Mouse (Mus musculus) liver, adult 2 months (tissue): Measurements from ENCODE around the gene Hspb8.

ENCODE experiments used
- CTCF ChIP-seq: fragments of 200-500 bp; IDR thresholded peaks from 2 replicates; pipeline ENCODE4 v1.5.1; 2011; ENCODE audit warnings: low read depth, low read length, control low read depth
- POLR2A ChIP-seq: fragments of 200-500 bp; IDR thresholded peaks from 2 replicates; pipeline ENCODE4 v1.6.1; 2011; ENCODE audit warnings: low read length, control low read depth; ENCODE audit not compliant: insufficient read depth; ENCODE audit errors: extremely low read depth

DNA sequence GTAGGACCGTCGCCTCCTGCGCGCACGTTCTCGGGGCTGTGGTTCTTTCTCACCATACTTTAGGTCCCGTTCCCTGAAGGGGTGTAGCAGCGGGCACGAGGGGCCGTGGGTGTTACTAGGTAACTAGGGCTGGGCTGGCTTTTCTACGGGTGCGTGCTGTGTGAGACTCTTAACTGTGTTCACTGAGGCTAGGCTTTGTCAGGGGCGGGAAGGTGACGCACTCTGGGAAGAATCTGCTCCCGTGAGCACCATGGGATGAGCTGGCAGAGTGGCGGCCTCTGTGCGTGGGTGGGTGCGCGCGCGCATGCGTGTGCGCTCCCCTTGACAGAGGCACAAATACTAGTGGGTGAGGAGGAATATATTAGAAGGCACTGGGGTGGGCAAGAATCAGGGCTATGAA lies 23.9 kb upstream of the Hspb8 start:
- TF ChIP-seq CTCF (no peak), POLR2A (0 out of 2 replicates have a peak, but pooled peaks have one; percentile 4)
